Mouse (Mus musculus): ENCODE data around the gene Ttc39b. TPM values are rescaled to one million over a fixed set of nuclear protein-coding genes. Genes with fewer than 3 reads are reported as not detected.

The Ttc39b gene
- total RNA-seq, 1 experiment from 2014 or later, result 5.8 TPM

GRCm38 (mm10) chr4:83206803-83207586, 117.1 kb downstream of the Ttc39b start:
- ATAC-seq (replicated peaks; ENCODE audit: low read depth, poor library complexity, severe bottlenecking), result no peak

- ATAC-seq (replicated peaks; ENCODE audit: low read depth, poor library complexity, severe bottlenecking), result no peak
These were observed 117.6 kb downstream of the Ttc39b start for GRCm38 (mm10) chr4:83206416-83206802.

DNA sequence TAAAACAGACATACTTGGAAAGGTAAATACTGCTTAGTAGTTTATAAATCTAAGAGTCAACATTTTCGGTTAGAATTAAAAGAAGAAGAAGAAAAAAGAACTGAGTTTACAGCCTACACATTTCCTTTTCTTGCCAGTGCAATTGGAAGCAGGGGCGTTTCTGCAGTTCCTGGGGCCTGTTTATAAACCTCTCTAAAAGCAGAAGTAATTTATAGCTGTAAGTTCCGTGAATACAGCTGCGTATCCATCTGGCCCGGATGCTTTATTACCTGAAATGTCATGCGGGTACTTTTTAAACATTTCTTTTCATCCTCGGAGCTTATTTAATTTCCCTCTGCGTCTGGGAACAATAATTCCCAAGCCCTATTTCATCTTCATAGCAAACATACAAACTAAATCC, 124.7 kb downstream of the Ttc39b start:
- ATAC-seq (replicated peaks; ENCODE audit: low read depth, poor library complexity, severe bottlenecking), result peak; percentile 78

DNA sequence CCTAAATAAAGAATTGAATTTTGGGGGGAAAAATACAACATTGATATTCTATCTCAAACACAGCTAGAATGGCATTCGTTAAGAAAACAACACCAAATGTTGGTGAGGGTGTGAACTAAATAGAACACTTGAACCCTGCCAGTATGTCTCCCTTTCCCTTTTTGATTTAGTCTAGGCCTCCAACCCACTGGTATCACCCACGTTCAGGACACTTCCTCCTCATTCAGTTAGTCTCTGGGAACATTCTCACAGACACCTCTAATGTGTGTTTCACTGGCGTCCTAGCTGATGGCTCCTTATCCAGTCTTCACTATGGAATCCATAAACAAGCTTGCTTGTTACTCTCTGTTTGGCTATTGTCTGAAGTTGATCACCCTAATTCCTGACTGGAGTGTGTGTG, 125.9 kb downstream of the Ttc39b start:
- ATAC-seq (replicated peaks; ENCODE audit: low read depth, poor library complexity, severe bottlenecking), result no peak

GRCm38 (mm10) chr4:83189736-83190135, 134.3 kb downstream of the Ttc39b start:
- ATAC-seq (replicated peaks; ENCODE audit: low read depth, poor library complexity, severe bottlenecking), result no peak

DNA sequence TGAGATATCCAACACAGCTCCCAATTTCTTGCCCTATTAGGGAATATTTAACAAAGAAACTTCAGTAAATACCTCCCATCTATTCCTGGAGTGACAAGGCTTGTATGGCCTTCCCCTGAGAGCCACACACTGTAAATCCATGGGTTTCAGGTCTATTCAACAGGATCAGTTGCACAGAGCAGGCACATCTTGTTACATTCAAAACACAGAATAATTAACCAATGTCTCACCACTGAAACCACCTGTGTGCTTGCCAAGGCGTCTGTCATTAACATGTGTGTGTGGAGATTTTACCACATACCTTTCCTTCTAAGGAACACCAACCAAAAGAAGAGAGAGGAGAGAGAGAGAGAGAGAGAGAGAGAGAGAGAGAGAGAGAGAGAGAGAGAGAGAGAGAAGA, 136.7 kb downstream of the Ttc39b start:
- ATAC-seq (replicated peaks; ENCODE audit: low read depth, poor library complexity, severe bottlenecking), result no peak

DNA sequence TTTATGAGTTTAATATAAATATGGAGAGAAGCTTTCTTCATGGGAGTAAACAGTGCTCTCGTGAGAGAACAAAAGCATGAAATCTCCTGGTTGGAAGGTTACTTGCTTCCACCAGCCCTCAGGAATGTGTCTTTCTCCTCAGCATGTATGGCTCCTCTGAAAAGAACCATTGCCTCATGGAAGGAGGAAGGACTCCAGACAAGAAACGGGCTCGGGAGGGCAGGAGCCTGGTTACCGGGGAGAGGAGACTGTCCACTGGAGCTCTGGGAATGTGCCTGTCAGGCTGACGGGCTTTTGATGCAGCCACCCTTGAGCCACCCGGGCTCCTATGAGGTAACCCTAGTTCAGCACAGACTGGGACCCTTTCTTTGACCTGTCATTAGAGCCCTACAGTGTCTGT, 137.6 kb downstream of the Ttc39b start:
- ATAC-seq (replicated peaks; ENCODE audit: low read depth, poor library complexity, severe bottlenecking), result no peak

GRCm38 (mm10) chr4:83183288-83183930, 140.6 kb downstream of the Ttc39b start:
- ATAC-seq (replicated peaks; ENCODE audit: low read depth, poor library complexity, severe bottlenecking), result peak; percentile 93

DNA sequence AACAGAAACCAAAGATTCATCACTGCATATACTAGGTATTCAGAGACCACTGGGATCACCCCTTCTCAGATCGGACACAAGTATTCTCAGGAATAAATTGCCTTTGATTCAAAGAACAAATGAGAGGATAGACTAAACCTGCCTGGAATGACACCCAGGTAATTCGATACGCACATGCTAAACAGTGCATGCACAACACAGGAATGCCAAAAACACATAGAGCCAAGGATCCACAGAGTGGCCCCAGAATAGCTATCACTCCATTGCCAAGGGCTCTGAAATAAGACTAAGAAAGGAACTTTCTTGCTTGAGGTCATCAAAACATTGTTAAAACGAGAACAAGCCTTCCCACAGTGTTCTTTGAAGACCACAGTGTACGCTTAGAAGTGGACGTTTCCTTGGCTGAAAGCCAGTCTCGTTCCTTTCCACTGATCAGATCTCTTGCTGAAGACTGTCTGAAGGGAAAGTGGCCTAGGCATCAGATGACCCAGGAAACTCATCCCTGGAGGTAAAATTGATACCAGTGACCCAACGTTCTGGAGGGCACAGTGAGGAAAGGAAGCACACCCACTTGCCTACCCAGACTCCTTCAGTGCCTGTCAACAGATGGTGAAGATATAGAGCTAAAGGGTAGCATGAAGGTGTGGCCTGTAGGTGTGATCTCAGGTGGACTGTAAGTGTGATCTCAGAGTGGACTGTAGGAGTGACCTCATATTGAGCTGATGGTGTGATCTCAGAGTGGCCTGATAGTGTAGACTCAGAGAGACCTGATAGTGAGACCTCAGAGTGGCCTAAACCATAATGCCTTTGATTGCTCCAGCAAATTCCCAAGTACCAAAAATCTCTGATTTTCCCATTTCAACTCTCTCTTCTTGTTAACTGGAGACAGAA, 141.6 kb downstream of the Ttc39b start:
- no peak for ATAC-seq (replicated peaks; ENCODE audit: low read depth, poor library complexity, severe bottlenecking)

GRCm38 (mm10) chr4:83177471-83177870, 146.6 kb downstream of the Ttc39b start:
- ATAC-seq (replicated peaks; ENCODE audit: low read depth, poor library complexity, severe bottlenecking), result no peak

GRCm38 (mm10) chr4:83174946-83175345, 149.1 kb downstream of the Ttc39b start:
- ATAC-seq (replicated peaks; ENCODE audit: low read depth, poor library complexity, severe bottlenecking), result no peak

GRCm38 (mm10) chr4:83172278-83172677, 151.8 kb downstream of the Ttc39b start:
- no peak for ATAC-seq (replicated peaks; ENCODE audit: low read depth, poor library complexity, severe bottlenecking)

DNA sequence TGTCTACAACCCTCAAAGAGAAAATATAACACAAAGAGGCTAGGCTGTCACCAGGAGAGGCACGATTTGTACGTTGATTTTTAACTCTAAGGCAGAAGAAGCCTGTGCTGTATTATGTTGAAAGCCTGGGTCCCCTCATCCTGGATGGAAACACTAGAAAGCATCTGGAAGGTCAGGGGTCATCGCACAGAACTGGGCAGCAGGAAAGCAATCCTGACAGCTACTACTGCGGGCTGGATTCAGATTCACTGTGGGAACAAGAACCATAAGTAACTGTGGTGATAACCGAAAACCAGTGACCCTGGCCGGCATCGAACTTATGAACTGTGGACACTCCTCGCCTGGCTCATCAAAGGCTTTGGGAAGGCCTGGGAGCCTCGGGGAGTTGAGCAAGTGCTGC, 153.3 kb downstream of the Ttc39b start:
- ATAC-seq (replicated peaks; ENCODE audit: low read depth, poor library complexity, severe bottlenecking), result no peak

Other genes with a start within 250 kb of the Ttc39b start
- gene Snapc3, start 93.5 kb upstream of the Ttc39b start, total RNA-seq (2017), result 30.0 and 53.6 TPM in 2 replicates
- 299 and 303 TPM in 2 replicates for gene Psip1, start 162.2 kb upstream of the Ttc39b start, total RNA-seq (2017)
- 21.4 and 22.6 TPM in 2 replicates for gene Ccdc171, start 201.3 kb upstream of the Ttc39b start, total RNA-seq (2017)